Mouse (Mus musculus) urinary bladder, postnatal 36 days (tissue): Measurements from ENCODE around the gene Sag.

Experiments
- DNase-seq, 2 experiments: peaks; one replicate each; pipeline ENCODE4 v3.0.0; 2022; ENCODE audit warnings: low spot score in 2 of 2, mixed read lengths in 1 of 2

The Sag gene

DNA sequence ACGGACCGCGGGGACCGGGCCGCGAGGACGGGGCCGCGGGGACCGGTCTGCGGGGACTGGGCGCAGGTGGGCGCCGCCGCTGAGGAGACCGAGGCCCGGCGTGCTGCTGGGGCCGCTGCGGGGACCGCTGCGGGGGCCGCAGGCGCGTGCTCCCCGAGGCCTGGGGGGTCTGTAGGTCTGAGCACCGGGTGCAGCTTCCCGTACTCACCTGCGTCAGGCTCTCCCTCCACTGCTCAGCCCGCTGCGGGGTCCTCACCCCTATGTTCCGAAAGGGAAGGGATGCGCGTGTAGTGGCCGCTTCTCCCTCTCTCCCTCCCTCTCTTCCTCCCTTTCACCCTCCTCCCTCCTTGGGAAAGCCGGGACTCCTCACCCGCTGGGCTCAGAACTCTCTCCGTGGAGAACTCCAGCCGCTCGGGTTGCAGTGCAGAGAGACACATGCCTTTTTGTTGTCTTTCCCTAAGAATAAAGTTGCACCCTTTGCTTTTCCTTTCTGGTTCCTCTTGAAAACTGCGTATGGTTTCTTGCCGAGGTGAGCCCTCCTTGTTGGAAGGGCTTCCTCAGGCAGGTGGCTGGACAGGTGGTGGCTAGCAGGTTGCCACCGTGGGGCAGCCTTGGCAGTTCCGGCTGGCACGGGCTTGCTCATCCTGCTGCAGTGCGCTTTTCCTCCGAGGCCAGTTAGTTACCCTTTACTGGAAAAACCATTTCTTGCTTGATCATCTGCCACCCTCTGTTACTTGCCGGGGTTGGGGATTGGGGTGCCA lies 50.3 kb downstream of the Sag start:
- DNase-seq, result peak in 1 of 2 experiments; percentile 28

GRCm38 (mm10) chr1:87854411-87854810 lies 50.9 kb downstream of the Sag start:
- DNase-seq, result no peak

- no peak for DNase-seq
Observed at GRCm38 (mm10) chr1:87854851-87855251, 51.4 kb downstream of the Sag start.

GRCm38 (mm10) chr1:87855522-87855921 lies 52.0 kb downstream of the Sag start:
- DNase-seq, result no peak

- DNase-seq, result no peak
Observed at GRCm38 (mm10) chr1:87856823-87857222, 53.3 kb downstream of the Sag start.

GRCm38 (mm10) chr1:87858031-87858430 lies 54.6 kb downstream of the Sag start:
- DNase-seq, result no peak

- DNase-seq, result no peak
Observed at GRCm38 (mm10) chr1:87858529-87858928, 55.0 kb downstream of the Sag start.

DNA sequence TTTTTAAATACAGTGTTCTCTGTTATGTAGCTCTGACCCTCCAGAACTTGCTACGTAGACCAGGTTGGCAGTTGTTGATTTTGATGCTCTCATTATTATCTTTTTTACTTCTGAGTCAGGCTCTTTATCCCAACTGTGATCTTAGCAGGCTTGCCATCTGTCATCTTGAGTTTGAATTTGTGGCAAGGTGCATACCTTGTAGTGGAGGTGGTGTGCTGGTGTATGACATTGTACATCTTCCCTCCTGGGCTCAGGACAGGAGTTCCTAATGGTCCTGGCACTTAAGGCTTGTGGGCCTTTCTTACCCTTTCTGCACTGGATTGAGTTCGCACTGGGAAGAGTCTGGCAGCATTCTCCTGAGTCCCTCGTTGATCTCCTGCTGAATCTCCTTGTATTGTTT lies 60.1 kb downstream of the Sag start:
- no peak for DNase-seq

DNA sequence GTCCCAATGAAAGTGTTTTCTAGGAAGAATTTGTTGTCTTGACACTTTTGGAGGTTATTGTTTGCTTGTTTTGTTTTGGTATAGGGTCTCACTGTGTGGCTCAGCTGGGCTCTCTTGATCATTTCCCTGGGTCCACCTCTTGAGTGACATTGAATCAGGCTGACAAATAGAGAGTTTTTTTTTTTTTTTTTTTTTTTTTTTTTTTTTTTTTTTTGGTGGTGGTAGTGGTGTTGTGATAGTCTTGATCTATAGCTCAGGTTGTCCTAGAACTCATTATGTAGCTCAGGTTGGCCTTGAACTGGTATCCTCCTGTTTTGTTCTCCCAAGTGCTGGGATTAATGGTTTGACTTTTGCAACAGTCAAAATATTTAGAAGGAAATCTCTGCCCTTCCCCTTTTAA lies 61.4 kb downstream of the Sag start:
- no peak for DNase-seq

- no peak for DNase-seq
Observed at GRCm38 (mm10) chr1:87866672-87867071, 63.2 kb downstream of the Sag start.

GRCm38 (mm10) chr1:87871546-87871945 lies 68.1 kb downstream of the Sag start:
- DNase-seq, result no peak

DNA sequence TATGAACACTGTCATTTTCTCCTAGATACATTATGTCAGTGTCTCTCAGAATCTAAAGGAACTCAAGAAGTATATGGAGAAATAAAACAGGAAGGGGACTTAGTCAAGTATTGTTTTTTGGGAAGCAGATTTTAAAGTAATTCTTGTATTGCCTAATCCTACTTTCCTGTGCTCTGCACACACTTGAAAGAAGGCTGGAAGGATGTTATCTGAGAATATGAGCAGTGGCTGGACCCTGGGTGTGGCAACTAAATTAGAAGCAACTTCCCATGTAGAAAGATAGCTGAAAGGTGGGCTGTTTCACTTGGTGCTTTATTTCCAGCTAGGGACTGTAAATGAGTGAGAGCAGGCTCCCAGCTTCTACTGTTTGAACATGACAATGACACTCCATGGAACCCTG lies 69.6 kb downstream of the Sag start:
- DNase-seq, result no peak

GRCm38 (mm10) chr1:87876065-87876464 lies 72.6 kb downstream of the Sag start:
- DNase-seq, result no peak

DNA sequence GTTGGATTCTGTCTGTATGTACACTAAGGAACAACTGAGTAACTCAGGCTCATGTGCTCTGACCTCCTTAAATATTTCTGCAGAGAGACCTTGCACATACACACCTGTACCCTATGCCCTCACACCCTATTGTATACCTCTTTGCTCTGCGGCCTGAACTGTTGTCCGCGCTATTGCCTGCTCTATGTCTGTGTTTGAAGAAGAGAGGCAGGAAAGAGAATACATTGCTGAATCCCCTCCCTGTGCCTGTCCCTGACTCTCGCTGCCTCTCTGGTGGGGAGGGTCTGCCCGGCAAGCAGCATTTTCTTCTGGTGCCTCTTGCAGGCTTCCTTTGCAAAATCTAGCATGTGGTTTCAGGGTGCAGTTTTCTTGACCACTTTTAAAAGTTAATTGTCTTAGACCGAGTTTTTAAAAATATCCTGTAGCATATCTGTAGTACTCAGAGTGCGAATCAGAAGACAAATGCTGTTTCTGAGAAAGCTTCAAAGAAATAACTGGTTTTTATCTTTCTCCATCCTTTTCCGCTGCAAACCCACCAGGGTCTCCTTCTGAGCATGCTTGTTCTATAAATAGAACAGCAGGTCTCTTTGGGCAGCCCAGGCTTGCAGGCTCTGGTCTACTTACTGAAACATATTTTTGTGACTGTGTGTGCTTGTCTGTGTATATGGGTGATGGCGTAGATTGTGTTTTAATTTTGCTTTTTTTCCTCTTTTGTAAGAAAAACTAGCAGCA lies 74.2 kb downstream of the Sag start:
- DNase-seq, result no peak

DNA sequence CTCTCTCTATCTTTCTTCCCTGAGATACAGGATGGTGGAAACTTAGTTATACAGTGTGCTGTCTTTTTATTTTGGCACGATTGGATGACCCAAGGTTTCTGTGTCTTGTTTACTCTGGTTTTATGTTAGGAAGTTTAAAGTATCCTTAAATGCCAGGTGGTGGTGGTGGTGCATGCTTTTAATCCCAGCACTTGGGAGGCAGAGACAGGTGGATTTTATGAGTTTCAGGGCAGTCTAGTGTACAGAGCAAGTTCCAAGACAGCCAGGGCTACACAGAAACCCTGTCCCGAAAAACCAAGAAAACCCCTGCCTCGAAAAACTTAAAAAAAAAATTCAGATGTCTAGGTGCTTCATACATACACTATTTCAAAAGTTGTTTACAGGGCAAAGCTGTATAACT lies 75.6 kb downstream of the Sag start:
- no peak for DNase-seq

- DNase-seq, result peak; percentile 62 to 83
Observed at GRCm38 (mm10) chr1:87879494-87880325, 76.2 kb downstream of the Sag start.

- no peak for DNase-seq
Observed at GRCm38 (mm10) chr1:87880326-87880627, 76.8 kb downstream of the Sag start.

- DNase-seq, result no peak
Observed at GRCm38 (mm10) chr1:87880856-87881255, 77.4 kb downstream of the Sag start.

DNA sequence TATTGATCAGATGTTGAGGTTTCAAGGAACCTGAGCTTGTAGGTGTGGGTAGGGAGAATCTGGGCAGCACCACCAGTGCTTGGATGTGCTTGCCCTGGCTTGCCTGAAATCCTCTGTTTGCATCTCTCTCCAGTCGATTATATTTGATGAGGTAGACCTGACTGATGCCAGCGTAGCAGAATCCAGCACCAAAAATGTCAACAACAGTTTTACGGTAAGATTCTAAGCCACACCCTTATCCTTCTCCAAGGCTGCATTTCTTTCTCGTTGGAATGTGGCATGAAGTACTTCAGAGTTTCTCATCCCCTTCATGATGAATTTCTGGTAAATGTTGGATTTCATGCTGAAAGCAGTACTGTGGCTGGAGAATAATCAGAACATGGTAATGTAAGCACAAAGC lies 78.2 kb downstream of the Sag start:
- no peak for DNase-seq

GRCm38 (mm10) chr1:87882554-87882953 lies 79.1 kb downstream of the Sag start:
- DNase-seq, result no peak

DNA sequence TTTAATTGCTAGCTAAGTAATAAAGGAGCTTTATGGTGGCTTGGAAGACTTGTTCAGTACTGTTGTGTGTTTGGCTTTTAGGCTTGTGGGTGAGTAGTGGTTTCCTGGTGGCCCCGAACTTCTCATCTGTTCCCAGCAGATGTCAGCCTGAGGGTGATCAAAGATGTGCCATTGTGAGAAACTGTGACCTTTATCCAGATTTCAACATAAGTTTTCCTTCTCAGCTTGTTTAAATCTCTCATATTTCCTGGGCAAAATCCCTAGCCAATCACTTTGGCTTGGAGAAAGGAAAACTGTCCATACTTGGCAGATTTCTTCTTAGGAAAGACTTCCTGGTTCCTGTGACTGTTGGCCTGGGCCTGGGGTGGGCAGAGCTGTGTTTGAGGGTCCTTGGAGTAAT lies 87.5 kb downstream of the Sag start:
- no peak for DNase-seq

- no peak for DNase-seq
Observed at GRCm38 (mm10) chr1:87891634-87892033, 88.2 kb downstream of the Sag start.

- no peak for DNase-seq
Observed at GRCm38 (mm10) chr1:87892499-87892898, 89.0 kb downstream of the Sag start.
